Mouse (Mus musculus) C2C12 (cell line): ENCODE data around the gene Lmcd1.

Experiments used
- CEBPB ChIP-seq: IDR thresholded peaks from one replicate; pipeline ENCODE4 v1.6.1; 2011; ENCODE audit warnings: low read depth, mild to moderate bottlenecking, control low read depth, moderate library complexity
- CTCF ChIP-seq: IDR thresholded peaks from one replicate; pipeline ENCODE4 v1.5.1; 2011; ENCODE audit not compliant: control insufficient read depth, insufficient read depth, insufficient read length
- FOSL1 ChIP-seq: IDR thresholded peaks from one replicate; pipeline ENCODE4 v1.8.0; 2011; ENCODE audit warnings: mild to moderate bottlenecking, low read length; ENCODE audit not compliant: poor library complexity, insufficient read depth, severe bottlenecking
- MAX ChIP-seq: IDR thresholded peaks from one replicate; pipeline ENCODE4 v1.6.1; 2011; ENCODE audit warnings: mild to moderate bottlenecking, control low read depth
- MYOG ChIP-seq: IDR thresholded peaks from one replicate; pipeline ENCODE4 v1.6.1; 2011; ENCODE audit not compliant: control insufficient read depth, insufficient read length; ENCODE audit errors: extremely low read depth
- USF1 ChIP-seq: IDR thresholded peaks from one replicate; pipeline ENCODE4 v1.6.1; 2011; ENCODE audit warnings: low read depth, mild to moderate bottlenecking, control low read depth, moderate library complexity

GRCm38 (mm10) chr6:112284087-112284486 lies 10.5 kb downstream of the Lmcd1 start:
- TF ChIP-seq MAX (no peak), CTCF (no peak), CEBPB (no peak), USF1 (no peak), MYOG (no peak), FOSL1 (no peak)
